Mouse (Mus musculus) heart, adult 2 months (tissue): Measurements from ENCODE around the gene Isg20. TPM values are rescaled to one million over a fixed set of nuclear protein-coding genes. Genes with fewer than 3 reads are reported as not detected.
A peak's percentile ranks its signal among the peaks of the same experiment; 100 is the strongest.

Experiments
- DNase-seq, 2 experiments: peaks; one replicate each; pipeline ENCODE4 v3.0.0; 2021
- H3K27ac ChIP-seq: fragments of 200-600 bp; 2 replicates; pipeline ENCODE4 v1.8.1; 2022
- H3K27me3 ChIP-seq: fragments of 200-500 bp; 2 replicates; pipeline ENCODE4 v1.6.1; 2012; ENCODE audit warnings: mild to moderate bottlenecking, low read length, inconsistent platforms, mixed read lengths; ENCODE audit not compliant: control insufficient read depth, insufficient read depth
- H3K36me3 ChIP-seq: fragments of 200-500 bp; 2 replicates; pipeline ENCODE4 v1.6.1; 2012; ENCODE audit warnings: low read length, inconsistent platforms; ENCODE audit not compliant: control insufficient read depth, insufficient read depth
- H3K4me1 ChIP-seq: fragments of 200-500 bp; 2 replicates; pipeline ENCODE4 v1.6.1; 2011; ENCODE audit warnings: low read length; ENCODE audit not compliant: control insufficient read depth, insufficient read depth
- H3K4me3 ChIP-seq: fragments of 200-600 bp; 2 replicates; pipeline ENCODE4 v1.8.1; 2022
- H3K79me2 ChIP-seq: fragments of 200-500 bp; replicated peaks from 2 replicates; pipeline ENCODE4 v1.6.1; 2012; ENCODE audit warnings: mild to moderate bottlenecking, inconsistent platforms, low read length, moderate library complexity, mixed read lengths; ENCODE audit not compliant: control insufficient read depth, insufficient read depth
- H3K9ac ChIP-seq: fragments of 200-500 bp; 2 replicates; pipeline ENCODE4 v1.6.1; 2012; ENCODE audit warnings: low read depth, mild to moderate bottlenecking, control low read depth, inconsistent platforms, low read length, mixed read lengths
- CTCF ChIP-seq: fragments of 200-600 bp; IDR thresholded peaks from 2 replicates; pipeline ENCODE4 v1.8.1; 2022; ENCODE audit warnings: antibody characterized with exemption, mild to moderate bottlenecking, moderate library complexity
- EP300 ChIP-seq: fragments of 200-500 bp; IDR thresholded peaks from 2 replicates; pipeline ENCODE4 v1.6.1; 2011; ENCODE audit warnings: low read depth, low read length, control low read depth; ENCODE audit not compliant: insufficient read depth
- POLR2A ChIP-seq: fragments of 200-500 bp; IDR thresholded peaks from 2 replicates; pipeline ENCODE4 v1.6.1; 2011; ENCODE audit warnings: mild to moderate bottlenecking, low read depth, low read length, control low read depth; ENCODE audit not compliant: insufficient read depth
- WGBS: fragments of 180-500 bp; shearing (Covaris S2); methylation state at CpG from one replicate; pipeline ENCODE4 v1.1.7; 2018; 5-methylcytosine and 5-hydroxymethylcytosine counted together
- intact Hi-C: fragments of 180-260 bp; cut with DNase I; formaldehyde crosslinking; loops from one replicate; pipeline ENCODE4 v1.15.1; 2025
- polyA plus RNA-seq: library from polyadenylated mRNA; depleted of rRNA; stranded (reverse); fragments of >200 nt; gene quantifications from 2 replicates; pipeline ENCODE4 v1.2.3, GENCODE M21; 2012
- total RNA-seq, 2 experiments: library from RNA; stranded (reverse); gene quantifications; 2 replicates each; pipeline ENCODE4 v1.2.3; 2021

Isg20 gene
- total and polyA plus RNA-seq, 3 experiments, result 6.2 to 88.6 (median 30.3) TPM

DNA sequence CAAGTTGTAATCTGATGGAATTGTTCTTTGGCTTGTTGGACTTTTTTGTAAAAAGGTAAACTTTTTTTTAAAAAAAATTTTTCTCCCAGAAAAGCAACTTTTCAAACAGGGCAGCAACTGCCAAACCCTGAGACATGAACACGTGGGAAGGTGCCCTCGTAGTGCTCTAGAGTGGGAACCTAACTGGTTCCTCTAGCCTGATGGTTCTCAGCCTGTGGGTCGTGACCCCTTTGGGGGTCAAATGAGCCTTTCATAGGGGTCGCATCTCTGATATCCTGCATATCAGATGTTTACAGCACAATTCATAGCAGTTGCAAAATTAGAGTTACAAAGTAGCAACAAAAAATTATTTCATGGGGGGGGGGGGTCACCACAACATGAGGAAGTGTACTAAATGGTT is 2.0 kb upstream of the Isg20 start:
- peaks cover 8% of the 10 kb centered on the region for H3K4me1 ChIP-seq
- WGBS, result 94% methylated on average over 4 of the region's 4 CpGs
- no peaks in the 10 kb centered on the region for H3K36me3 ChIP-seq
- H3K79me2 ChIP-seq, result no peaks in the 10 kb centered on the region
- intact Hi-C loops, result no loop called here
- no peak for DNase-seq
- no peak overlapping the region for H3K4me3 ChIP-seq
- no peak overlapping the region for H3K27ac ChIP-seq
- no peaks in the 10 kb centered on the region for H3K27me3 ChIP-seq
- H3K9ac ChIP-seq, result no peak overlapping the region
- TF ChIP-seq EP300 (no peak), POLR2A (no peak), CTCF (no peak)

DNA sequence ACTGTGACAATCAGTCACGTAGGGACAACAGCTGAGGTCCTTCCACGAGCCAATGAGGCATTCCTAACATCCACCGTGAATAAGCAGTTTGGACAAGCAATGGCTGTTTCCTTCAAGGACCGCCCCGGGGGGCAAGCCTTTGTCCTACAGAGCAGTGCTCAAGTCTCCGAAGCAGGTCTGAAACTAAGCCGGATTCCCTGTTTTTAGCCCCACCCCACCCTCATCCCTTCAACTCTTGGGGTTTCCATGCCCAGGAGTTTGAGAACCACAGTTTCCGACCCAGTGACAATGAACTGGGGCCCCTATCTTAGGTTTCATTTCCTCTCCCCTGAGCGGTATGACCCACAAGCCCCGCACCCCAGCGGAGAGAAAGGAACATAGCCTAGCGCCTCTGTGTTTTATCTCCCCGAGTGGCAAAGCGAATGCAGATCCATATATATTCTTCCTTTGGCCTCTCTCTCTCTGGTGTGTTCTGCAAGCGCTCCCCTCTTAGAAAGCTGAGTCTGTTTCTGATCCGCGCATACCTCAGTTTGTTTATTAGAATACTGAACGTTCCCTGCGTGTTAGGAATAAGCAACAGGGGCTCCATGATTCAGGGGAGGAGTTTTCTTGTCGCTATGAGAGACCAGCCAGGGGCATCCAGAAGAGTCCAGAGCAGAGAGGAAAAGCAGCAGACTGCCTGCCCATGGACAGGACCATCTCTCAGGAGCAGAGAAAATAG is 811 bp upstream of the Isg20 start:
- H3K27me3 ChIP-seq, result no peaks in the 10 kb centered on the region
- peak; percentile 30 to 43 for DNase-seq
- H3K27ac ChIP-seq, result peak overlapping the region; percentile 67; the same call in 1 of the 2 replicates
- intact Hi-C loops, result no loop called here
- peaks cover 8% of the 10 kb centered on the region for H3K4me1 ChIP-seq
- no peaks in the 10 kb centered on the region for H3K36me3 ChIP-seq
- no peak for TF ChIP-seq CTCF
- TF ChIP-seq POLR2A, result no peak
- TF ChIP-seq EP300, result no peak
- 11% methylated on average over 20 of the region's 20 CpGs for WGBS
- H3K79me2 ChIP-seq, result no peaks in the 10 kb centered on the region
- peak overlapping the region; percentile 39 for H3K9ac ChIP-seq
- H3K4me3 ChIP-seq, result peak overlapping the region; percentile 7; the same call in 1 of the 2 replicates

DNA sequence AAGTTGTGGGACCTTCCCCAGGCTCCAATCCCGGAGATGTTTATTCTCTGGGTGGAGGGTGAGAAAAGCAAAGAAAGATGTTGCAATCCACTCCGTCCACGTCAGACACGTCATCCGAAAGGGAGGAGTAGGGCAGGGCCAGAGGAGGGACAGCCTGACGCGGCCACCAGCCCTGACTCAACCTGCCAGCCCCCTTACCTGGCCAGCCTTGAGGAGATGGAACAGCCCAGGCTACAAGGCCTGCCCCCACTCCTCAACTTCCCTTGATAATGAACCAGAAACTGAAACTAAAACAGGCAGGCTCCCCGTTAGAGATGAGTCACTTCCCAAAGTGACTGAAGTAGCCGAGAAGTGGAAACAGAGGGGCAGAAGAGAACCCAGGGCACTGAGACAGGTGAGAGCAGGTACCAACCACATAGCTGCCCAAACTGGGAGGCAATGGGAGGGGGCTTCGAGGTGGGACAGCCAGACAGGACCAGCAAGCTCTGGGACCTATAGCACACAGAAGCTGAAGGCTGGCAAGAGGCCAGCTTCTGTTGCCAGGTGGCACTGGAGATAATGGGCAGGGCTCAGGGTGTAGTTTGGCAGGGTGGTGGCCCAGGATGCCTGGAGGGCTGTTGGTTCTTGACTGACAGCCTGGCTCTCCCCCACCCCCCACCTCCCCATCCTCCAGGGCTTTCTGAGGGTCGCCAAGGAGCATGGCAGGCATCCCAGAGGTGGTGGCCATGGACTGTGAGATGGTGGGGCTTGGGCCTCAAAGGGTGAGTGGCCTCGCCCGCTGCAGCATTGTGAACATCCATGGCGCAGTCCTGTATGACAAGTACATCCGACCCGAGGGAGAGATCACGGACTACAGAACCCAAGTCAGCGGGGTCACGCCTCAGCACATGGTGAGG is 673 bp downstream of the Isg20 start:
- H3K4me1 ChIP-seq, result peaks cover 8% of the 10 kb centered on the region
- peak overlapping the region; percentile 45 for H3K4me3 ChIP-seq
- peak overlapping the region; percentile 67 for H3K27ac ChIP-seq
- H3K27me3 ChIP-seq, result no peaks in the 10 kb centered on the region
- DNase-seq, result peak; percentile 82 to 83
- H3K36me3 ChIP-seq, result no peaks in the 10 kb centered on the region
- no peaks in the 10 kb centered on the region for H3K79me2 ChIP-seq
- H3K9ac ChIP-seq, result peak overlapping the region; percentile 57
- WGBS, result 58% methylated on average over 19 of the region's 19 CpGs
- TF ChIP-seq POLR2A (peak; percentile 67; the same call in 1 of the 2 replicates), CTCF (no peak)
- intact Hi-C loops, result no loop called here

DNA sequence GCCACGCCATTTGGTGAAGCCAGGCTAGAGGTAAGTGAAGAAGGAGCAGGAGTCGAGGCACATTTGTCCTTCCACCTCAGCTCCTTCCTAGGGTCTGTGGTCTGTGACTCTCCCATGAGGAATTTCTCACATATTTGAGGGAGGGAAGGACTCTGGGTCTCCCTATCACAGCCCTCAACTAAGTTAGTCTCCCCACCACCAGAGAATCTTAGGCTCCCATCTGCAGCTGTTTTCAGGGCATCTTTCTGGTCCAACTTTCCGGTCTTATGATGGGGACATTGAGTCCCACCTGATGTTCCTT is 1.3 kb downstream of the Isg20 start:
- 77% methylated on average over 3 of the region's 3 CpGs for WGBS
- Histone ChIP-seq H3K9ac (no peak overlapping the region), H3K79me2 (no peaks in the 10 kb centered on the region), H3K4me3 (no peak overlapping the region), H3K36me3 (no peaks in the 10 kb centered on the region), H3K27me3 (no peaks in the 10 kb centered on the region), H3K27ac (no peak overlapping the region), H3K4me1 (peaks cover 8% of the 10 kb centered on the region)
- TF ChIP-seq EP300 (no peak), CTCF (no peak), POLR2A (no peak)
- intact Hi-C loops, result no loop called here
- no peak for DNase-seq

DNA sequence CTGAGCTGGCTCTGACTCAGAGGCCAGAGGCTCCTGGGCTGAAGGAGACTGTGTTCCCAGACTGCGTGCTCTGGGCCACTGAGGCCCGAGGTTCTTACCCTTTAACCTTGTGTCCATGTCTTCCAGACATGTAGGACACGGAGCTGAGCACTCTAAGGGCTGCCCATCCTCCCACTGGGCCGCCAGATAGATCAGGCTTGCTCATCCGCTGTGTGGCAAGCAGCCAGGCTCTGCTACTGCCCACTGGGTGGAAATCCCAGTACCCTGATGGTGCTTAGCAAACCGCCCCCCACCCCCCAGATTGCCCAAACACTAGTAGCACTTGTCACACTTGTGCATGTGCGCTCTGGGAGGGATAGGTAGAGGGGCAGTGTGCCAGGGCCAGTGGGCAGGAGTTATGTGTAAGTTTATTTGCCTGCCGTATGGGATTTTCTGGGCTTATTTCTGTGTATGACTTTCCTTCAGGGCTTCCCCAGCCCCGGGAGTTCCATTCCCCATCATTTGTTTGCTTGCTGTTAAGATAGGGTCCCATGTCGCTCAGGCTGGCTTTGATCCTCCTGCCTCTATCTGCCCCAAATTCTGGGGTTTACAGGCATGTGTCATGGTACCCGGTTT is 1.8 kb downstream of the Isg20 start:
- DNase-seq, result no peak
- no peak for TF ChIP-seq EP300
- no peak for TF ChIP-seq POLR2A
- TF ChIP-seq CTCF, result no peak
- H3K79me2 ChIP-seq, result no peaks in the 10 kb centered on the region
- H3K36me3 ChIP-seq, result no peaks in the 10 kb centered on the region
- peaks cover 8% of the 10 kb centered on the region for H3K4me1 ChIP-seq
- H3K9ac ChIP-seq, result no peak overlapping the region
- H3K27me3 ChIP-seq, result no peaks in the 10 kb centered on the region
- no peak overlapping the region for H3K4me3 ChIP-seq
- 81% methylated on average over 11 of the region's 11 CpGs for WGBS
- H3K27ac ChIP-seq, result no peak overlapping the region
- intact Hi-C loops, result no loop called here
